Mouse (Mus musculus): ENCODE data around the gene Tgfa.

DNA sequence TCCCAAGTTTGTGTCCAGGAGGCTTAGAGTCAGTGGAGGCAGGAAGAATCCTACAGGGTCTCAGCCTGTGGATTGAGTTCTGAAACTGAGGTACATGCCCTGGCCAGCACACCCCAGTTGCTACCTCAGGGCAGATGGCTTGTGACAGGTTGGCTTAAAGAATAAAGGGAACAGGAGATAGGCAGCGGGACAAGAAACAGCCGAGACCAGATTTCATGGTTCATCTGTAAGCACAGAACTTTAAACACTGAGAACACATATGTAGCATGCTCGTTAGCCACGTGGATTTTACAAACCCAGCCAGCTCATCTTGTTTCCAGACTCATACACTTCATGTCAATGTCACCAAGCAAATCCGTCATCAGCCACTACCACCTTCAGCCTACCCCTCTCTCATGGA is 27.2 kb upstream of the Tgfa start:
- TF ChIP-seq CTCF (IDR thresholded peaks at IDR 0.05; ENCODE audit: borderline replicate concordance, extremely low read depth, insufficient read depth, insufficient read length) (no peak), POLR2A (IDR thresholded peaks at IDR 0.05; ENCODE audit: borderline replicate concordance, extremely low read depth, insufficient read depth, insufficient read length, poor library complexity, severe bottlenecking) (no peak)
